Mouse (Mus musculus) heart, embryonic 13.5 days (tissue): ENCODE measurements around the gene Arid3a. TPM values are rescaled to one million over a fixed set of nuclear protein-coding genes. Genes with fewer than 3 reads are reported as not detected.

ENCODE experiments used
- ATAC-seq: fragments of 200-750 bp; cut with Nextera tagmentation; 2 replicates; pipeline ENCODE4 v1.8.0; 2017; ENCODE audit warnings: moderate TSS enrichment; ENCODE audit not compliant: insufficient number of reproducible peaks, low FRiP score, low TSS enrichment; ENCODE audit errors: extremely low read depth
- H3K27ac ChIP-seq: fragments of 300-500 bp; sonication (generic); replicated peaks from 2 replicates; pipeline ENCODE4 v1.5.1; 2015; ENCODE audit warnings: moderate library complexity, mild to moderate bottlenecking, inconsistent platforms
- H3K27me3 ChIP-seq: fragments of 300-500 bp; sonication (generic); replicated peaks from 2 replicates; pipeline ENCODE4 v1.6.1; 2015; ENCODE audit warnings: mild to moderate bottlenecking, inconsistent platforms
- H3K36me3 ChIP-seq: fragments of 300-500 bp; sonication (generic); 2 replicates; pipeline ENCODE4 v1.6.1; 2015; ENCODE audit warnings: mild to moderate bottlenecking, inconsistent platforms
- H3K4me1 ChIP-seq: fragments of 300-500 bp; sonication (generic); 2 replicates; pipeline ENCODE4 v1.6.1; 2015; ENCODE audit warnings: inconsistent platforms
- H3K4me2 ChIP-seq: fragments of 300-500 bp; sonication (generic); 2 replicates; pipeline ENCODE4 v1.6.1; 2015; ENCODE audit warnings: inconsistent platforms, mild to moderate bottlenecking, moderate library complexity
- H3K4me3 ChIP-seq: fragments of 300-500 bp; sonication (generic); 2 replicates; pipeline ENCODE4 v1.5.1; 2015; ENCODE audit warnings: moderate library complexity, mild to moderate bottlenecking, inconsistent platforms
- H3K9ac ChIP-seq: fragments of 300-500 bp; sonication (generic); 2 replicates; pipeline ENCODE4 v1.6.1; 2015; ENCODE audit warnings: inconsistent platforms, mild to moderate bottlenecking, moderate library complexity
- H3K9me3 ChIP-seq: fragments of 300-500 bp; sonication (generic); 2 replicates; pipeline ENCODE4 v1.6.1; 2016; ENCODE audit warnings: inconsistent platforms
- WGBS: fragments of 180-500 bp; shearing (Covaris S2); methylation state at CpG from one replicate; pipeline ENCODE4 v1.1.7; 2015; ENCODE audit warnings: mixed read lengths; 5-methylcytosine and 5-hydroxymethylcytosine counted together
- polyA plus RNA-seq: library from polyadenylated mRNA; unstranded; fragments of >200 nt; fragmentation: Nextera tagmentation; extraction: Ambion mirVana; gene quantifications from 2 replicates; pipeline ENCODE4 v1.2.1, GENCODE M21; 2015

Gene Arid3a
- polyA plus RNA-seq, 1 experiment from 2014 or later: 4.2 TPM

GRCm38 (mm10) chr10:79970415-79971182, 43.8 kb downstream of the Arid3a start, which contains the start of gene Grin3b:
TSS of gene Grin3b (plus strand) at chr10:79970715.
- Histone ChIP-seq H3K9ac (peak within 1 kb of the TSS; percentile 77), H3K27ac (no peak within 1 kb of the TSS), H3K36me3 (peaks cover 41% of the 10 kb centered on the region), H3K4me2 (peak within 1 kb of the TSS; percentile 75), H3K9me3 (no peaks in the 10 kb centered on the region), H3K4me3 (peak within 1 kb of the TSS; percentile 51), H3K4me1 (peaks cover 15% of the 10 kb centered on the region), H3K27me3 (peaks cover 54% of the 10 kb centered on the region)
- WGBS: 8% methylated on average over 44 of the region's 47 CpGs
- no peak for ATAC-seq

GRCm38 (mm10) chr10:79971183-79971497, 44.3 kb downstream of the Arid3a start:
- 5% methylated on average over 21 of the region's 21 CpGs for WGBS

GRCm38 (mm10) chr10:79972831-79973230, 46.0 kb downstream of the Arid3a start:
- Histone ChIP-seq H3K27me3 (peaks cover 54% of the 10 kb centered on the region), H3K9ac (no peak overlapping the region), H3K27ac (no peak overlapping the region), H3K4me2 (no peak overlapping the region), H3K9me3 (0 out of 2 replicates have a peak, but pooled peaks cover 10% of the 10 kb centered on the region), H3K4me3 (no peak overlapping the region), H3K4me1 (peaks cover 15% of the 10 kb centered on the region), H3K36me3 (peaks cover 41% of the 10 kb centered on the region)
- ATAC-seq: no peak
- WGBS: 45% methylated on average over 14 of the region's 14 CpGs

More at GRCm38 (mm10) chr10:79971183-79971497, 44.3 kb downstream of the Arid3a start:
- H3K4me2 ChIP-seq: peak overlapping the region; percentile 75
- H3K4me1 ChIP-seq: peaks cover 15% of the 10 kb centered on the region
- no peaks in the 10 kb centered on the region for H3K9me3 ChIP-seq
- peaks cover 54% of the 10 kb centered on the region for H3K27me3 ChIP-seq
- ATAC-seq: no peak
- peak overlapping the region; percentile 77 for H3K9ac ChIP-seq
- peaks cover 41% of the 10 kb centered on the region for H3K36me3 ChIP-seq
- H3K27ac ChIP-seq: no peak overlapping the region
- H3K4me3 ChIP-seq: peak overlapping the region; percentile 51

GRCm38 (mm10) chr10:79974087-79974486, 47.2 kb downstream of the Arid3a start:
- Histone ChIP-seq H3K9ac (no peak overlapping the region), H3K27me3 (peaks cover 46% of the 10 kb centered on the region), H3K9me3 (0 out of 2 replicates have a peak, but pooled peaks cover 10% of the 10 kb centered on the region), H3K4me2 (no peak overlapping the region), H3K27ac (no peak overlapping the region), H3K36me3 (peaks cover 49% of the 10 kb centered on the region), H3K4me1 (peaks cover 15% of the 10 kb centered on the region), H3K4me3 (no peak overlapping the region)
- WGBS: 87% methylated on average over 21 of the region's 21 CpGs
- ATAC-seq: no peak

- Histone ChIP-seq H3K27me3 (peaks cover 41% of the 10 kb centered on the region), H3K4me2 (no peak overlapping the region), H3K9me3 (0 out of 2 replicates have a peak, but pooled peaks cover 10% of the 10 kb centered on the region), H3K4me3 (no peak overlapping the region), H3K4me1 (peaks cover 18% of the 10 kb centered on the region), H3K36me3 (peaks cover 55% of the 10 kb centered on the region), H3K9ac (no peak overlapping the region), H3K27ac (no peak overlapping the region)
- WGBS: 85% methylated on average over 8 of the region's 8 CpGs
- no peak for ATAC-seq
Observed at GRCm38 (mm10) chr10:79974668-79975067, 47.8 kb downstream of the Arid3a start.

GRCm38 (mm10) chr10:79976071-79976721, 49.4 kb downstream of the Arid3a start:
- peaks cover 25% of the 10 kb centered on the region for H3K4me1 ChIP-seq
- 84% methylated on average over 28 of the region's 28 CpGs for WGBS
- H3K27me3 ChIP-seq: peaks cover 26% of the 10 kb centered on the region
- no peak overlapping the region for H3K27ac ChIP-seq
- H3K4me3 ChIP-seq: no peak overlapping the region
- H3K36me3 ChIP-seq: peaks cover 56% of the 10 kb centered on the region
- no peak overlapping the region for H3K9ac ChIP-seq
- ATAC-seq: no peak
- H3K4me2 ChIP-seq: no peak overlapping the region
- H3K9me3 ChIP-seq: 0 out of 2 replicates have a peak, but pooled peaks cover 10% of the 10 kb centered on the region

GRCm38 (mm10) chr10:79976722-79977107, 49.9 kb downstream of the Arid3a start:
- Histone ChIP-seq H3K4me2 (no peak overlapping the region), H3K36me3 (peaks cover 60% of the 10 kb centered on the region), H3K4me3 (no peak overlapping the region), H3K9ac (no peak overlapping the region), H3K27me3 (peaks cover 21% of the 10 kb centered on the region), H3K4me1 (peaks cover 28% of the 10 kb centered on the region), H3K27ac (no peak overlapping the region), H3K9me3 (0 out of 2 replicates have a peak, but pooled peaks cover 10% of the 10 kb centered on the region)
- no peak for ATAC-seq
- 71% methylated on average over 29 of the region's 36 CpGs for WGBS

GRCm38 (mm10) chr10:79977324-79977723, 50.5 kb downstream of the Arid3a start:
- ATAC-seq: no peak
- H3K4me3 ChIP-seq: no peak overlapping the region
- WGBS: 85% methylated on average over 28 of the region's 28 CpGs
- H3K4me1 ChIP-seq: peaks cover 32% of the 10 kb centered on the region
- peaks cover 60% of the 10 kb centered on the region for H3K36me3 ChIP-seq
- no peak overlapping the region for H3K4me2 ChIP-seq
- H3K9ac ChIP-seq: no peak overlapping the region
- H3K27me3 ChIP-seq: peaks cover 14% of the 10 kb centered on the region
- H3K9me3 ChIP-seq: 0 out of 2 replicates have a peak, but pooled peaks cover 10% of the 10 kb centered on the region
- H3K27ac ChIP-seq: no peak overlapping the region

- H3K4me2 ChIP-seq: no peak overlapping the region
- peaks cover 7% of the 10 kb centered on the region; the same call in 1 of the 2 replicates for H3K27me3 ChIP-seq
- peaks cover 60% of the 10 kb centered on the region for H3K36me3 ChIP-seq
- no peak for ATAC-seq
- no peak overlapping the region for H3K27ac ChIP-seq
- H3K4me3 ChIP-seq: no peak overlapping the region
- no peak overlapping the region for H3K9ac ChIP-seq
- WGBS: 95% methylated on average over 21 of the region's 21 CpGs
- peaks cover 35% of the 10 kb centered on the region for H3K4me1 ChIP-seq
- 0 out of 2 replicates have a peak, but pooled peaks cover 10% of the 10 kb centered on the region for H3K9me3 ChIP-seq
Observed at GRCm38 (mm10) chr10:79978061-79978460, 51.2 kb downstream of the Arid3a start.

GRCm38 (mm10) chr10:79979401-79980155, 52.7 kb downstream of the Arid3a start:
- ATAC-seq: no peak

GRCm38 (mm10) chr10:79983205-79983604, 56.4 kb downstream of the Arid3a start:
- peak overlapping the region; percentile 96 for H3K9ac ChIP-seq
- peak overlapping the region; percentile 96 for H3K4me2 ChIP-seq
- peak overlapping the region; percentile 84 for H3K4me3 ChIP-seq
- peak overlapping the region; percentile 95 for H3K27ac ChIP-seq
- H3K9me3 ChIP-seq: no peaks in the 10 kb centered on the region
- H3K36me3 ChIP-seq: peaks cover 20% of the 10 kb centered on the region
- 68% methylated on average over 5 of the region's 5 CpGs for WGBS
- ATAC-seq: no peak
- no peaks in the 10 kb centered on the region for H3K27me3 ChIP-seq
- H3K4me1 ChIP-seq: peaks cover 62% of the 10 kb centered on the region

More at GRCm38 (mm10) chr10:79979401-79980155, 52.7 kb downstream of the Arid3a start:
- Histone ChIP-seq H3K4me3 (no peak overlapping the region), H3K4me2 (no peak overlapping the region), H3K9ac (peak overlapping the region; percentile 12), H3K36me3 (peaks cover 54% of the 10 kb centered on the region), H3K27me3 (no peaks in the 10 kb centered on the region), H3K9me3 (0 out of 2 replicates have a peak, but pooled peaks cover 10% of the 10 kb centered on the region), H3K27ac (peak overlapping the region; percentile 6; the same call in 1 of the 2 replicates), H3K4me1 (peaks cover 39% of the 10 kb centered on the region)
- WGBS: 86% methylated on average over 22 of the region's 22 CpGs
